Comparison of ENCODE assay signal across 9 mouse cellular contexts in the genomic region with DNA sequence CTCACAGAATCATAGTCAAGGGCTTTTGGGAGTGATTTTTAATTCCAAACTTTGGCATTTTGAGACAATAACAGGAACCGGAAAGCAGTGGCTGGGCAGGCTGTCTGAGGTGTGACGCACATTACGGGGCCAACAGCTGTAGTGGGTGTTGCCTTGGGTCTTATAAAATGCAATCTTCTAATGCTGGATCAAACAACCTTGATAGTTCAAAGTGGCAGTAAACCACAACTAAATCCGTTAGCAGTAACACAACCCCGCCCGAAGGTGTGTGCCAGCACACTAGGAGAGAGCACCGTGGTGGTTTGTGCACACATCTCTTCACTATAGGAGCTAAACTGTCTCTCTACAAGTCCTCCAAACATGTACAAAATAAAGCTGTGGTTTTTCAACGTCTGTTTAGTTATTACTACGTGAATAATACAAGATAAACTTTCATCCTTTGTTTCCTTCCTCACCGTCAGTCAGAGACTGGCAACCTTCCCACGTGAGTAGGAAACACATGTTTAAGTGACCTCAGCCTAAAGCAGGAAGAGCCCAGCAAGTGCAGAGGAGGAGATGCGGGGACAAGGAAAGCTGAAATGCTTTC.
DNase-seq lines count a peak whose midpoint lies in the region; ATAC-seq and TF ChIP-seq lines count a peak whose summit lies in the region.
"Had no signal": no experiment of that assay in that cellular context is flagged by ENCODE, and none has a peak within 500 bp of the region (broad histone marks: within the 10 kb centered on the region; RNA-seq: fewer than 3 reads in every experiment).

No protein-coding gene starts in this region.

- H3K27me3 ChIP-seq in heart, embryonic 11.5 days (ENCODE audit: control insufficient read depth, insufficient read depth, low read length), result no peaks in the 10 kb centered on the region
- H3K27me3 ChIP-seq: hindbrain, embryonic 15.5 days had no signal

- 40% methylated on average over 12 of the region's 12 CpGs for WGBS in heart, embryonic 11.5 days (ENCODE audit: insufficient replicate concordance)

- H3K4me3 ChIP-seq in layer of hippocampus, adult 2 months, result no peak overlapping the region
- no peak overlapping the region for H3K4me3 ChIP-seq in heart, embryonic 11.5 days (ENCODE audit: low read depth, low read length)
- H3K4me3 ChIP-seq: hindbrain, embryonic 15.5 days had no signal

- no peaks in the 10 kb centered on the region for H3K9me3 ChIP-seq in heart, embryonic 11.5 days (replicated peaks; ENCODE audit: control insufficient read depth, low read length)
- H3K9me3 ChIP-seq: hindbrain, embryonic 15.5 days had no signal

- peak overlapping the region; percentile 68 for H3K27ac ChIP-seq in layer of hippocampus, adult 2 months
- H3K27ac ChIP-seq in heart, embryonic 11.5 days (ENCODE audit: low read depth, low read length), result peak overlapping the region; percentile 82
- H3K27ac ChIP-seq: hindbrain, embryonic 15.5 days had no signal

- H3K4me1 ChIP-seq in heart, embryonic 11.5 days (ENCODE audit: control insufficient read depth, insufficient read depth, low read length), result peaks cover 36% of the 10 kb centered on the region
- H3K4me1 ChIP-seq: hindbrain, embryonic 15.5 days had no signal

- no peak for TF ChIP-seq CTCF in layer of hippocampus, adult 2 months (conservative IDR thresholded peaks at IDR 0.05)

- DNase-seq in layer of hippocampus, adult 2 months (ENCODE audit: low spot score in 2 of 2), result no peak
- no peak for DNase-seq in layer of hippocampus, postnatal 36 days
- DNase-seq in kidney, postnatal 36 days, result peak; percentile 53 to 72
- peak; percentile 65 for DNase-seq in thymus, postnatal 4 days
- no peak for DNase-seq in MN1 (ENCODE audit: low spot score)
- DNase-seq in layer of hippocampus, adult 18-20 months (ENCODE audit: low spot score in 2 of 2), result no peak

- no peak overlapping the region for H3K9ac ChIP-seq in heart, embryonic 11.5 days (ENCODE audit: low read depth, low read length)
- H3K9ac ChIP-seq: hindbrain, embryonic 15.5 days had no signal

- no peak for ATAC-seq in heart, embryonic 11.5 days (replicated peaks; ENCODE audit: insufficient number of reproducible peaks, low FRiP score, low TSS enrichment)
- ATAC-seq in megakaryocyte, adult 5-6 weeks (ENCODE audit: poor library complexity, severe bottlenecking), result peak; percentile 72

- H3K36me3 ChIP-seq in heart, embryonic 11.5 days (ENCODE audit: control insufficient read depth, insufficient read depth, low read length), result no peaks in the 10 kb centered on the region
- H3K36me3 ChIP-seq: hindbrain, embryonic 15.5 days had no signal

- H3K4me2 ChIP-seq in heart, embryonic 11.5 days, result peak overlapping the region; percentile 22
- H3K4me2 ChIP-seq: hindbrain, embryonic 15.5 days had no signal

Comparison
In these comparisons a context has a peak if more than half of its experiments do, and no peak if none do; other contexts are left out.
1. DNase-seq: peak in kidney, postnatal 36 days (2 of 2) and thymus, postnatal 4 days (single experiment); none in layer of hippocampus, adult 2 months (0 of 2), layer of hippocampus, postnatal 36 days (0 of 2), MN1 (single experiment) and layer of hippocampus, adult 18-20 months (0 of 2).